Mouse (Mus musculus) left cerebral cortex, postnatal 4 days (tissue): ENCODE results near the gene Per1. TPM values are rescaled to one million over a fixed set of nuclear protein-coding genes. Genes with fewer than 3 reads are reported as not detected.

Experiments
- total RNA-seq, 2 experiments: library from RNA; stranded (reverse); gene quantifications; 2 replicates each; pipeline ENCODE4 v1.2.3; 2021

The Per1 gene
- total RNA-seq, 2 experiments from 2014 or later: 52.8 to 58.0 TPM

Other genes starting within 250 kb of the Per1 start
- 10 to 100 TPM; 75.9 to 81.6 TPM for gene Ndel1, start 223.4 kb upstream of the Per1 start, total RNA-seq
- not detected for gene Rnf222, start 206.7 kb upstream of the Per1 start, total RNA-seq
- gene Rpl26, start 193.6 kb upstream of the Per1 start, total RNA-seq: 100 to 1,000 TPM; 866 to 875 TPM
- gene Odf4, start 168.1 kb upstream of the Per1 start, total RNA-seq: 1 to 10 TPM in 1 of 2 experiments, under 1 TPM in 1; 0.72 to 1.7 TPM
- 10 to 100 TPM; 17.6 to 19.9 TPM for gene Arhgef15, start 137.7 kb upstream of the Per1 start, total RNA-seq
- gene Slc25a35, start 127.1 kb upstream of the Per1 start, total RNA-seq: 1 to 10 TPM; 1.1 to 2.0 TPM
- gene Rangrf, start 120.0 kb upstream of the Per1 start, total RNA-seq: 10 to 100 TPM; 16.4 to 23.8 TPM
- 10 to 100 TPM; 35.3 to 36.6 TPM for gene Pfas, start 86.8 kb upstream of the Per1 start, total RNA-seq
- 10 to 100 TPM; 60.8 to 64.7 TPM for gene Ctc1, start 79.3 kb upstream of the Per1 start, total RNA-seq
- gene Aurkb, start 49.6 kb upstream of the Per1 start, total RNA-seq: 1 to 10 TPM; 8.2 to 10.0 TPM
- 10 to 100 TPM; 23.8 to 25.2 TPM for gene Borcs6, start 35.5 kb upstream of the Per1 start, total RNA-seq
- 10 to 100 TPM; 13.9 to 14.8 TPM for gene Tmem107, start 24.4 kb upstream of the Per1 start, total RNA-seq
- 100 to 1,000 TPM; 579 to 594 TPM for gene Vamp2, start 6.7 kb upstream of the Per1 start, total RNA-seq
- 1 to 10 TPM; 2.3 to 2.6 TPM for gene Hes7, start 25.2 kb downstream of the Per1 start, total RNA-seq
- 1 to 10 TPM; 1.2 to 1.7 TPM for gene 9130213A22Rik, start 27.4 kb downstream of the Per1 start, total RNA-seq
- 10 to 100 TPM; 10.8 to 13.1 TPM for gene Aloxe3, start 30.7 kb downstream of the Per1 start, total RNA-seq
- gene Alox12b, start 61.8 kb downstream of the Per1 start, total RNA-seq: under 1 TPM; 0.16 to 0.18 TPM
- 1 to 10 TPM; 1.2 to 2.5 TPM for gene Alox8, start 102.6 kb downstream of the Per1 start, total RNA-seq
- gene Gucy2e, start 141.8 kb downstream of the Per1 start, total RNA-seq: under 1 TPM; 0.52 to 0.87 TPM
- 10 to 100 TPM; 23.9 to 25.2 TPM for gene Cntrob, start 228.6 kb downstream of the Per1 start, total RNA-seq
- gene Trappc1, start 228.8 kb downstream of the Per1 start, total RNA-seq: 10 to 100 TPM; 67.1 to 69.1 TPM
- gene Kcnab3, start 231.0 kb downstream of the Per1 start, total RNA-seq: 10 to 100 TPM in 1 of 2 experiments, 1 to 10 TPM in 1; 8.8 to 12.6 TPM
- gene Rnf227, start 245.2 kb downstream of the Per1 start, total RNA-seq: 10 to 100 TPM; 77.3 to 89.1 TPM